Mouse (Mus musculus) heart, postnatal 36 days (tissue): ENCODE data around the gene Fbxl13. TPM values are rescaled to one million over a fixed set of nuclear protein-coding genes. Genes with fewer than 3 reads are reported as not detected.
A peak's percentile ranks its signal among the peaks of the same experiment; 100 is the strongest.

Experiments
- DNase-seq, 2 experiments: peaks; one replicate each; pipeline ENCODE4 v3.0.0; 2021 to 2022
- intact Hi-C: fragments of 180-260 bp; cut with DNase I; formaldehyde crosslinking; loops from one replicate; pipeline ENCODE4 v1.15.1; 2025
- total RNA-seq, 2 experiments: library from RNA; stranded (reverse); gene quantifications; 2 replicates each; pipeline ENCODE4 v1.2.3; 2021

Fbxl13 gene
- total RNA-seq, 2 experiments from 2014 or later, result not detected

GRCm38 (mm10) chr5:21491469-21491868 lies 154.0 kb downstream of the Fbxl13 start:
- DNase-seq, result no peak
- intact Hi-C loops, result no loop called here

- intact Hi-C loops, result no loop called here
These were observed 156.3 kb downstream of the Fbxl13 start for GRCm38 (mm10) chr5:21489135-21489534.

GRCm38 (mm10) chr5:21488506-21488905 lies 156.9 kb downstream of the Fbxl13 start:
- DNase-seq, result peak; percentile 9 to 24
- intact Hi-C loops, result no loop called here

More at GRCm38 (mm10) chr5:21489135-21489534, 156.3 kb downstream of the Fbxl13 start:
- no peak for DNase-seq

GRCm38 (mm10) chr5:21487716-21488115 lies 157.7 kb downstream of the Fbxl13 start:
- intact Hi-C loops, result no loop called here
- peak in 1 of 2 experiments; percentile 11 for DNase-seq

- intact Hi-C loops, result no loop called here
- peak in 1 of 2 experiments; percentile 12 for DNase-seq
These were observed 158.1 kb downstream of the Fbxl13 start for GRCm38 (mm10) chr5:21487306-21487705.

GRCm38 (mm10) chr5:21486798-21487197 lies 158.6 kb downstream of the Fbxl13 start:
- intact Hi-C loops, result no loop called here
- no peak for DNase-seq

GRCm38 (mm10) chr5:21485197-21485829 lies 160.1 kb downstream of the Fbxl13 start:
- DNase-seq, result no peak

GRCm38 (mm10) chr5:21483275-21483674 lies 162.2 kb downstream of the Fbxl13 start:
- intact Hi-C loops, result no loop called here
- no peak for DNase-seq

More at GRCm38 (mm10) chr5:21485197-21485829, 160.1 kb downstream of the Fbxl13 start:
- intact Hi-C loops, result no loop called here

- intact Hi-C loops, result no loop called here
- DNase-seq, result no peak
These were observed 162.8 kb downstream of the Fbxl13 start for GRCm38 (mm10) chr5:21482446-21483222.

GRCm38 (mm10) chr5:21481521-21481920 lies 163.9 kb downstream of the Fbxl13 start:
- no peak for DNase-seq
- intact Hi-C loops, result no loop called here

- no peak for DNase-seq
- intact Hi-C loops, result no loop called here
These were observed 165.7 kb downstream of the Fbxl13 start for GRCm38 (mm10) chr5:21479746-21480145.

GRCm38 (mm10) chr5:21478428-21478827 lies 167.0 kb downstream of the Fbxl13 start:
- intact Hi-C loops, result no loop called here
- no peak for DNase-seq

- intact Hi-C loops, result no loop called here
- no peak for DNase-seq
These were observed 177.3 kb downstream of the Fbxl13 start for GRCm38 (mm10) chr5:21468100-21468499.

- intact Hi-C loops, result no loop called here
- no peak for DNase-seq
These were observed 178.0 kb downstream of the Fbxl13 start for GRCm38 (mm10) chr5:21467387-21467786.

GRCm38 (mm10) chr5:21440833-21441530 lies 204.5 kb downstream of the Fbxl13 start:
- DNase-seq, result peak in 1 of 2 experiments; percentile 18
- intact Hi-C loops, result no loop called here

- intact Hi-C loops, result no loop called here
- DNase-seq, result no peak
These were observed 205.9 kb downstream of the Fbxl13 start for GRCm38 (mm10) chr5:21439446-21440110.

GRCm38 (mm10) chr5:21438428-21438827 lies 207.0 kb downstream of the Fbxl13 start:
- intact Hi-C loops, result no loop called here
- DNase-seq, result no peak

- intact Hi-C loops, result no loop called here
- DNase-seq, result no peak
These were observed 208.9 kb downstream of the Fbxl13 start for GRCm38 (mm10) chr5:21436471-21436975.

- intact Hi-C loops, result no loop called here
- no peak for DNase-seq
These were observed 211.1 kb downstream of the Fbxl13 start for GRCm38 (mm10) chr5:21434148-21434929.
